Mouse (Mus musculus) monocyte, adult 5-6 weeks (primary cell): Measurements from ENCODE around the gene Ctsh. TPM values are rescaled to one million over a fixed set of nuclear protein-coding genes. Genes with fewer than 3 reads are reported as not detected.

Source experiments
- ATAC-seq: fragments of 153-309, 156-312 bp; replicated peaks from 2 replicates; pipeline ENCODE4 v1.8.0; 2017; ENCODE audit warnings: mild to moderate bottlenecking; ENCODE audit not compliant: low TSS enrichment, insufficient number of reproducible peaks, severe bottlenecking, poor library complexity, low FRiP score
- total RNA-seq: library from RNA; stranded (forward); fragments of 200-1000, 200-491, 200-594 nt; gene quantifications from 3 replicates; pipeline ENCODE4 v1.2.3, GENCODE M21; 2017

Ctsh gene
- total RNA-seq: 117 to 205 TPM (median 169 TPM) in 3 replicates

DNA sequence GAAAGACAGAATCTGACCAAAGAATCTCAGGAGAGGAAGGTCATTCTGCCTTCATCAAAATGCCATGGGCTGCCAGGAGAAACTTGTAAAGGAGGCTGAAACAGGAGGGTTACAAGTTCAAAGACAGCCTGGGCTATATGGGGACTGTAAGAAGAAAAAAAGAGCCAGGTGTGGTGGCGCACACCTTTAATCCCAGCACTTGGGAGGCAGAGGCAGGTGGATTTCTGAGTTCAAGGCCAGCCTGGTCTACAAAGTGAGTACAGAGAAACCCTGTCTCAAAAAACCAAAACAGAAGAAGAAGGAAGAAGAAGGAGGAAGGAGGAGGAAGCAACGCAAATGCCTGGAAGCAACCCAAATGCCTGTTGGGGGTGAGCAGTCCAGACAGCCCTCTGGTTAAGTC, at the start of gene Ctsh:
Ctsh (plus strand) TSS at position 301 of the 400 bp plus-strand sequence.
- ATAC-seq: no peak

DNA sequence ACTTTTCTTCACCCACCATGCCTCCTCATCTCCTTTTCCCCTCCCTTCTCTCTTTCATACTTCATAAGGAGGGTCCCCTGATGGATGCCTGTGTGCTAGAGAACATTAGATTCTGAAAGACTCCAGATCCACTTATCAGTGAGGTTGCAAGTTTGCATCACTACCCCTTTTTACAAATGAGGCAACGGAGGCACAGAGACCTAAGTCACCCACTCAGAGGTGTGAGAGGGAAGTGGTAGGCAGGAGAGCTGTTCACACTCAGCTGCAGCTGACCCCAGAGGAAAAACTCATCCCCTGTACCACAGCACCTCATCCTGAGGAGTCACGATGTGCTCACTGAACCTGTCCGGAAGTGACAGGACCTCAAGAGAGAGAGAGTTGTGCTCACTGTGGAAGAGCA, 47.5 kb upstream of the Ctsh start:
- ATAC-seq: no peak

DNA sequence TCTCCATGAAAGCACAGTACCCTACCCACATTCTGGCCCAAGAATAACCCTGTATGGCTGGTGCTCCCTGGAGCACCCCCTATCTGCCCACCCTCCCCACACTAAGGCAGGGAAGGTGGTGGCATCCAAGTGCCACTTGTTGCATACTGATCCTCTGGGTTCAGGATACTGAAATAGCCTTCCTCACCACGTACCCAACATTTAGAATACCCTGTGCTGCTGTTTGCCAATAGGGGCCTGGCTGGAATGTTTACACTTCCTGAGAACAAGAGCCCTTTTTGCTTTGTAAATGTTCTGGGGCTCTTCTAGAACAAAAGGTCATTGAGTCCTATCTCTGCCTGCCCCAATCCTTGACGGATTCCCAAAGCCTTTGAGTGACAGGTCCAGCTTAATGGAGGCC, 46.9 kb upstream of the Ctsh start:
- no peak for ATAC-seq

DNA sequence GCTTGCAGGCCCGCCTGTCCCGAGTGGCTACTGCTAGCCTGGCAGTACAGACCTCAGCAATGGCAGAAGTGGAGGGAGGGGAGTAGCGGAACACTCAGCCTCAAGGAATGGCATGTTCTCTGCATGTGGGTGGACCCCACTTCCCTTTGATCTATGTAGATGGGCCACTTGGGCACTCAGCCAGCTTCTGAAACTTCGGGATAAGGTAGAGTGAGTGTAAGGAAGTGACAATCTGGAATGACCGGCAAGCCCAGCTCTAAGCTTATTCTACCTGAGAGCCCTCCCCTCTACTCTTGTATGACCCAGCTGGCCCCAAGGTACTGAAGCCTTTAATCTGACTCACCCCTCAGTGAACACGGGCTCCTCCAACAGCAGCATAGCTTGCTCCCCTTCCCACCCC, 45.8 kb upstream of the Ctsh start:
- no peak for ATAC-seq

DNA sequence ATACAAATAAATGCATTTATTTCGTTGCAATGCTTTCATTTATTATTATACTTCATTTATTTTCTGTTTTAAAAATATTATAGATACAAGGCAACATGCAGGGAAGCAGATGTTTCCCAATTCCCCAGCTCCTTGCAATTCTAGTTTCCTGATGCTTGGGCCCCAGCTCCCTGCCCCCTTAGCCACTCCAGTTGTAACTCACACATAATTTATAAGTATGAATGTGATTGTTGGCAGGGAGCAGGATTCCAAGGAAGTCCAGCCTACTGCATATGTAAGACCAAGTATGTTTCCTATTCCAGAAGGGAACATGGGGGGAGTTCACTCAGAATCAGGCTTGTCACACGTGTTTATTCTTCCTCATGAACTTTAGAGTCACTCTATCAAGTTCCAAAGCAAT, 42.1 kb upstream of the Ctsh start:
- ATAC-seq: no peak

DNA sequence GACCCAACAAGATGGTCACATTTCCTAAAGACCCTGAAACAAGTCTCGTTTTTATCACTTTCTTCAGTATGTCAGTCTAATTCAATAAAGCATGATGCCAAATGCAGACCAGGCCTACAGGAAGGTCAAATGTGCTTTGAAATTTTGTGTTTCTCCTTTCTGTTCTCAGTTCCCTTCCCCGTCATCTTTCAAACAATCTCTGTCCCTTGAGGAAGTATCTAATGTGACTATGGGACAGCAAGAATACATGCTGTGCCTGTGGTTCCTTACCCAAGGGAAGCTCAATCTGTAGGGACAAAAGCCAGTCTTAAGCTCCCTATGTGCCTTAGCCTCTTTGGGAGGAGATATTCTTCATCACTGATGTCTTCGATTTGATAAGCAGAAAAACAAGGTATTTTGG, 39.3 kb upstream of the Ctsh start:
- peak; percentile 59 for ATAC-seq

DNA sequence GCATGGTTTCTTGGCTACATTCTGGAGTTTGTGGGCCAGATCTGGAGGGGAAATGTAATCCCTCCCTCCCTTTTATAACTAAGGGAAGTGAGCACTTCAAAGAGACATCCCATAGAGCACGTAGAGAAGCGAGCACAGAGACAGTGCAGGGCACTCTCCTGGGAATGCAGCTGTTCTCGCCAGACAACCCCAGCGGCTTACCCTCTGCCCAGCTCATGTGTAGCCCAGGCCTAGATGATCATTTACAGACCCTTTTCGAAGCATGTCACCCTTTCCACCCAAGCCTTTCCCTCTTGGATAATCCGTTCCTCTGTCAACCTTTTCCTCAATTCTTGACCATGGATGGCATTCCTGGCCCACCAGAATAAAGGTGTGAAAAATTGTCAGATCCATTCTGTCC, 37.7 kb upstream of the Ctsh start:
- ATAC-seq: no peak

DNA sequence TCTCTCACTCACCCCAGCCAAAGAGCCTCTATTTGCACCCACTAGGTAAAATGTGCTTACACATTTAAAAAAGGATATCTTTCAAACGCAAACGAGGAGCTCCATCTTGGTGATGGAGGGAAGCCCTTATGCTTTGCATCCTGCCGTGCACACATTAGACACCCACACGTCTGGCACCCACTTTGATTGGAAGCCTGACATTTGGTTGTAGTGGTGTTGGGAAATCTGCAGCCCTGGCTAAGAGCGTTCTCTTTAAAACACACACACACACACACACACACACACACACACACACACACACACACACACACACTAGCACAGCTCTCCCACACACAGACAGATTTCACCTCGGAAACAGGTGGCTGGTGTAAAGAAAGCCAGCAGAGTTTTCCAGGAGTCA, 33.1 kb upstream of the Ctsh start:
- no peak for ATAC-seq

DNA sequence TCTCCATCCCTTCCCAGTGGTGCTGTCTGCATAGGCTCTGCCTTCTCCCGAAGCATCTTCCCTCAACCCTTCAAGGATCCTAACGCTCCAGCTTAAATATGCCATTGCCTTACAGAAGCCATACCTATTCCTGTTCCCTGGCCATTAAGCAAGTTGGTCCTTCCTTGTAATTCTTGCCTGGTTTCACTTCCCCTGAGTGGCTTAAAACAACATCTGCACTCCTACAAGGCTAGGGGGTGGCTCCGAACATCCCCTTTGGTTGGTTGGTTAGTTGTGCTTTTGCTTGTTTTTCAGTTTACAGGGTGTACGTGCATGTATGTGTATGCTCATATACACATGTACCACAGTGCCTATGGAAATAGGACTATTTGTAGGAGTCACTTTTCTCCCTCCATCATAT, 32.5 kb upstream of the Ctsh start:
- peak; percentile 81 for ATAC-seq

DNA sequence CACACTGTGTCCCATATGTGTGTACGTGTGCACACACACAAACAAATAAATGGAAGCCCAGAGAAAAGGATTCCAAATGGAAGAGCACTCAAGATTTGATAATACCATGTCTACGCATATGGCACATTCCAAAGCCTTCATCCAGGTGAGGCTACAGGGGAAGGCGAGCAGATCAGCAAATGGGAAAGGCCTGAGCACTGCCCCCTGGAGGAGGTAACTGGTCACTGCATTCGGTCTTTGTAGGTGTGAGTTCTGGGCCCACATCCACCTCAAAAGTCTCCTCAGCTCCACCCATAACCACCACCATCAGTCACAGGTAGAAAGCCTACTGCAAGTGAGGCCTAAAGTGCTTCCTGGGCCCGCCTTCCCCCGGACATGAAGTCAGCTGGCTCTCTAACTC, 26.2 kb upstream of the Ctsh start:
- ATAC-seq: 0 out of 2 replicates have a peak, but pooled peaks have one; percentile 40

DNA sequence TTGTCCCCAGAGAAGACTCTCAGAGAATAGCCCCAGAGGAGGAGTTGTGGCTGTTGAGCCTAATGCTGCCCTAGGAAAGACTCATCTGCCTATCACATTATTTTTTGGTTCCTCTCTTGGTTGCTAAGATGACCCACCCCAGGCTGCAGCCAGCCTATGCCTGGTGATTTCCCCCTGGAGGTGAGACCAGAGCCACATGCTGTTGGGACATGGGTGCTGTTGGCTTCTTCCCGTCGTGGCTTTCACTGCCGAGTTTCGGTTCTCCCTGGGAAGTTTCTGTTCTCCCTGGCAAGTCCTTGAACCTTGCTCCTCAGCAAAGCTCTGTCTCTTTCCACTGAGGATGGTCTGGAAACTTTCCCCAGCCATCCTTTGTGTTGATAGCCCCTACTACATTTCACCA, 20.0 kb upstream of the Ctsh start:
- ATAC-seq: peak; percentile 96

DNA sequence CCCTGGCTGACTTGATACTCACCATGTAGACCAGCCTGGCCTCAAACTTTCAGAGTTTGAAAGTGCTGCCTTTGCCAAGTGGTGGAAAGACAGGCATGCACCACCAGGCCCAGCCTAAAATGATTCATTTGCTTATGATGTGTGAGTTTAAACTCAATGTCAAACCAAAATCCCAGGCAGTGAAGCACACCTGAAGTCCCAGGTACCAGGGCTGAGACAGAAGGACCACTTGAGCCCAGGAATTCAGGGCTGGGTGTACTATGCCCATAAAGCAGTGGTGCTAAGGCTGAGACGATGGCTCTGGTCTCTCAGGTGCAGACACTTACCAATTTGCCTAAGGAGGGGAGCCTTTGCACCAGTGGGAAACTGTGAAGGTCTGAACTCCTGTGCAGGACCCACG, 18.8 kb upstream of the Ctsh start:
- no peak for ATAC-seq

DNA sequence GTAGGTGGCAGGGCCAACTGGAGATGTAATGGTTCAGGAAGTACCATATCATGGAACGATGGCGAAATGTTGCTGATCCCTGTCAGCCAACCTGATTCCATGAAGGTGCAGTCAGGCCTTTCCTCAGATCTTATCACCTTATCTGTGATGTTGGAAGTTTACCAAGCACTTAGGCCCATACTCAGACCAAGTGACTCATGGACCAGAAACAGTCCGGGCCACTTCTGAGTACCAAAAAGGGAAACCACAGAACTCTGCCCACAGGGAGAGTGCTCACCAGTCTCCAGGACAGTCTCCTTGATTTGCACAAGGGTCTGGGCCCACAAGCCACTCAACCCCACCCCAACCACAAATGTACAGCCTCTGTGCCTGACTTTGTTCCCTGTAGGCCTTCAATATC, 18.2 kb upstream of the Ctsh start:
- ATAC-seq: no peak

DNA sequence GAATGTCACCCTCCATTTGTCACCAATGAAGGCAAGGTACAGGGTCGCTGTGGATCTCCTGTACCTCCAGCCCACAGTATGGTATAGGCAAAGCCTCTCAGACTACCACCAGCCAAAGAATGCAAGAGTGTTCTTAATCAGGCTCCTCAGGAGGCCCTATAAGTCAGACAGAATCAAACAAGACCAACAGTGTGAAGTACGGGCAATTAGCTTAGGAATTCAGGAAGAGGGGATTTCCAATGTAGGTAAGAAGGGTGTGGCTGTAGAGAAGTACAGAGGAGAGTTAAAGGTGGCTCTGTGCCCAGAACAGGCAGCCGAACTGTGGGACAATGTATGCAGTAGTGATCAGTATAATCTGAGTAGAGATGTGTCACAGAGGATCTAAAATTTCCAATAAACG, 17.6 kb upstream of the Ctsh start:
- ATAC-seq: no peak

DNA sequence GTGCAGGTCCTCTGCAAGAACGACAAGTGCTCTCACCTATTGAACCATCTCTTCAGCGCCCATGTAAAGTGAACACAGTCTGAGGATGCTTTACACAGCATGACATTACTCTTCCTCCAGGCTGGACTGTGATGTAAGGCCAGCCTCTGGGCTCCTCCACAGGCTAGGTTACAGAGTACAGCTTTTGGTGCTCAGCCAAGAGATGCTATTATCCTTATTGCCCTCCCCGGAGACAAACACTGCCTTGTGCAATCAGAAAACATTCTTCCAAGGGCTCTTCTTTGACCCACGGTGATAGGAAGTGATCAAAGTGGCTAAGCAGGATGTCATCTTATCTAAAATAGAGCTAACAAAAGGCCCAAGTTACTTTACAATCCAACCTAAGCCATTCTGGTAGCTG, 15.4 kb upstream of the Ctsh start:
- no peak for ATAC-seq

DNA sequence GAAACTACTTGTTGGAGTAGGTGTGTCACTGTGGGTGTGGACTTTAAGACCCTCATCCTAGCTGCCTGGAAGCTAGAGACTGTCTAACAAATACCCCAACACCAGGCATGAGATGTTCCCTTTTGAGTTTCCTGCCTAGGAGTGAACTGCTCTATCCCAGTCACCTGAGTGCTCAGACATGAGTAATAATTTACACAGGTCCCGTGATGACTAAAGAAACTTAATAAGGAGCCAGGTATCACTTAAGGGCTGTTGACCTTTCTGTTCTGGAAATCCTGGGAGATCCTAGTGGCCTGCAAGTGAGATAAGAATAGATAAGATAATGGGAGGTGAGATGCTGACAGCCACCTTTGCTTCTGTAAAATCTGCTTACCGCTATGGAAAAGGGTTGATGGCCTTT, 13.0 kb upstream of the Ctsh start:
- no peak for ATAC-seq

DNA sequence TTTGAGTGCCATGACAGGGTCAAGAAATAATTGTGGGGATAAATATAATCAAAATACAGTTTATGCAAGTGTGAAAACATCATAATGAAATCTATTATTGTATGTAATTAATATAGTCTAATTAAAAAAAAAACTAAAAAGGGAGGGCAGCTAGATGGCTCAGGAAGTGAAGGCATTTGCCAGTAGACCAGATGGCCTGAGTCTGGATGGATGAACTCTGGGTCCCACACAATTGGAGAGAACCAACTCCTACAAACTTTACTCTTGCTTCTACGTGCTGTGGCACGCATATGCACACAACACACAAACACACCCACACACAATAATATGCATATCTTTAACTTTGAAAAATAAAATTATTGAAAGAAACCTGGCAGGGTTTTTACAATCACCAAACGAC, 12.4 kb upstream of the Ctsh start:
- no peak for ATAC-seq

DNA sequence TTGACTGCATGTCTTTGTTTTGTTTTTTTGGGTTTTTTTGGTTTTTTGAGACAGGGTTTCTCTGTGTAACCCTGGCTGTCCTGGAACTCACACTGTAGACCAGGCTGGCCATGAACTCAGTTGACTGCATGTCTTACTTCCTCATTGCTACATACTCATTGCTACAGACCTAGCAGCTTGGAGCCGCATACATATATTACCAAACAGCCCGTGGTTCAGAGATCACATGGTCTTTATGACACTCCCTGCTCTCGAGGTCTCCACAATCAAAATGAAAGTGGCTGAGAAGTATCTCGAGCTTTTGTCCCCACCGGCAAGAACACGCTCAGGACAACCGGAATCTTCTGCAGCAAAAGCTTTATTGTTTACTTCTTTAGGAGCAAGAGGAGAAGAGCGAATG, 11.0 kb upstream of the Ctsh start:
- peak; percentile 100 for ATAC-seq

DNA sequence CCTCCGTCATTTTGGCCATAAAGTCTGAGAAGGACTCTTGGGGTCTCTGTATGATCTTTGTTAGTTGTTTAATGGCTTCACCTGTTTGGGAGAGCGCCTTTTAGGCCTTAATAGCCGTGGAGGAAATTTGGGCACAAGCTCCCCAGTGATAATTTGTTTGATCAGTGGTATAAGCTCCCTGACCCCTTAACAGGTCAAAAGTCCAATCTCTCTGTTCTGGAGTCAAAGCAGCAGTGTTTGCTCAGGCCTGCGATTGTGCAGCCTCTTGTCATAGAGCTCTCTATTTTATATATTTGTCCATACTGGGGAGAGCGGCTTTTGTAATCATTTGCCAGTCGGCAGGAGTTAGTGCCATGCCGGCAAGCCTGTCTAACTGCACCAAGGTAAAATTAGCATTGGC, 8.8 kb upstream of the Ctsh start:
- ATAC-seq: no peak

DNA sequence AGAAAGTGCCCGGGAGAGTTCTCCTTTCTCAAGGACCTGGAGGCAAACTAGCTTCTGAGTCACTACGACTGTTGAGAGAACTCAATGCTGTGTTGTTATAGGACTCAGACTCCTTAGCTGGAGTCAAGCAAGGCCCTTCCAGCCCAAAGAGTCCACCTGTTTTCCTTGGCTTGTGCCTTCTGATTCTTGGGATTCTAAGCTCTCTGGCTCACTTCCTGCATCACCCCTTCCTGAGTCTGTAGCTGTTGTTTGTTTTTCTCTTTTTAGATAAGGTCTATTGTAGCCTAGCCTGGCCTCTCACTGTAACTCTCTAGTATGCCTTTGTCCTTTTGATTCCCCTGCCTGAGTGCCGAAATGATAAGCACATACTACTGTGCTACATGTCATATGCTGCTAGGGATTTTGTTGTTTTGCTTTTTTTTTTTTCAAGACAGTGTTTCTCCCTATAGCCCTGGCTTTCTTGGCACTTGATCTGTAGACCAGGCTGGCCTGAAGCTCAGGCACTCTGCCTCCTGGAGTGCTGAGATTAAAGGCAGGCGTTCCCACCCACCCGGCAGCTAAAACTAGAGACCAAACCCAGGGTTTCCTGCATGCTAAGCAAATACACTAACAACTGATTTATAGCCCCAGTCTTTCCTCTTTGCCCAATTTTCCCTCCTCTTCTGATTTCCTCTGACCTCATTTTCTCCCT, 5.9 kb upstream of the Ctsh start:
- ATAC-seq: no peak
